Mouse (Mus musculus): Measurements from ENCODE around the gene Napa. TPM values are rescaled to one million over a fixed set of nuclear protein-coding genes. Genes with fewer than 3 reads are reported as not detected.

The Napa gene
- 168 and 178 TPM in 2 replicates for polyA plus RNA-seq (2015; fragmentation: Nextera tagmentation; extraction: Ambion mirVana)

GRCm38 (mm10) chr7:16098021-16099017 is at the start of gene Napa:
Gene Napa (plus strand): TSS chr7:16098458.
- Histone ChIP-seq H3K27me3 (no peaks in the 10 kb centered on the region), H3K4me2 (peak within 1 kb of the TSS; percentile 88), H3K36me3 (no peaks in the 10 kb centered on the region), H3K27ac (peak within 1 kb of the TSS; percentile 86), H3K9ac (peak within 1 kb of the TSS; percentile 99), H3K9me3 (no peaks in the 10 kb centered on the region), H3K4me1 (peaks cover 17% of the 10 kb centered on the region), H3K4me3 (peak within 1 kb of the TSS; percentile 97)
- under 1% methylated on average over 64 of the region's 68 CpGs for WGBS
- ATAC-seq (ENCODE audit: borderline replicate concordance, extremely low read depth, low FRiP score, low TSS enrichment), result peak; percentile 99

GRCm38 (mm10) chr7:16048675-16049575 is 49.3 kb upstream of the Napa start:
- no peaks in the 10 kb centered on the region for H3K27me3 ChIP-seq
- peaks cover 57% of the 10 kb centered on the region for H3K4me1 ChIP-seq
- H3K9ac ChIP-seq, result peak overlapping the region; percentile 75
- 0 out of 2 replicates have a peak, but pooled peaks have one; percentile 1 for ATAC-seq (ENCODE audit: borderline replicate concordance, extremely low read depth, low FRiP score, low TSS enrichment)
- H3K4me2 ChIP-seq, result peak overlapping the region; percentile 73
- WGBS, result 5% methylated on average over 36 of the region's 36 CpGs
- H3K27ac ChIP-seq, result peak overlapping the region; percentile 81
- H3K36me3 ChIP-seq, result no peaks in the 10 kb centered on the region
- H3K9me3 ChIP-seq, result no peaks in the 10 kb centered on the region
- H3K4me3 ChIP-seq, result peak overlapping the region; percentile 83

- Histone ChIP-seq H3K4me3 (peak overlapping the region; percentile 83), H3K9me3 (no peaks in the 10 kb centered on the region), H3K4me1 (peaks cover 51% of the 10 kb centered on the region), H3K4me2 (peak overlapping the region; percentile 73), H3K9ac (peak overlapping the region; percentile 75; the same call in 1 of the 2 replicates), H3K36me3 (no peaks in the 10 kb centered on the region), H3K27ac (no peak overlapping the region), H3K27me3 (no peaks in the 10 kb centered on the region)
- no peak for ATAC-seq (ENCODE audit: borderline replicate concordance, extremely low read depth, low FRiP score, low TSS enrichment)
- whole genome bisulfite sequencing, result 75% methylated on average over 7 of the region's 7 CpGs
Measured at GRCm38 (mm10) chr7:16049576-16049915, 48.7 kb upstream of the Napa start.

- H3K27ac ChIP-seq, result no peak overlapping the region
- no peak overlapping the region for H3K9ac ChIP-seq
- no peak overlapping the region for H3K4me3 ChIP-seq
- no peaks in the 10 kb centered on the region for H3K9me3 ChIP-seq
- no peak overlapping the region for H3K4me2 ChIP-seq
- no peaks in the 10 kb centered on the region for H3K27me3 ChIP-seq
- WGBS, result 85% methylated on average over 3 of the region's 3 CpGs
- no peak for ATAC-seq (ENCODE audit: borderline replicate concordance, extremely low read depth, low FRiP score, low TSS enrichment)
- no peaks in the 10 kb centered on the region for H3K36me3 ChIP-seq
- H3K4me1 ChIP-seq, result peaks cover 40% of the 10 kb centered on the region
Measured at GRCm38 (mm10) chr7:16050600-16050999, 47.7 kb upstream of the Napa start.

- H3K4me2 ChIP-seq, result peak overlapping the region; percentile 89
- peak overlapping the region; percentile 96 for H3K27ac ChIP-seq
Measured at GRCm38 (mm10) chr7:16051883-16052595, 46.2 kb upstream of the Napa start.

GRCm38 (mm10) chr7:16052684-16053083 is 45.6 kb upstream of the Napa start:
- Histone ChIP-seq H3K36me3 (no peaks in the 10 kb centered on the region), H3K27me3 (no peaks in the 10 kb centered on the region), H3K4me2 (peak overlapping the region; percentile 89), H3K9ac (peak overlapping the region; percentile 68), H3K27ac (peak overlapping the region; percentile 96), H3K4me3 (peak overlapping the region; percentile 66), H3K4me1 (peaks cover 32% of the 10 kb centered on the region), H3K9me3 (no peaks in the 10 kb centered on the region)
- WGBS, result under 1% methylated on average over 24 of the region's 24 CpGs
- peak; percentile 82 for ATAC-seq (ENCODE audit: borderline replicate concordance, extremely low read depth, low FRiP score, low TSS enrichment)

More at GRCm38 (mm10) chr7:16051883-16052595, 46.2 kb upstream of the Napa start:
- ATAC-seq (ENCODE audit: borderline replicate concordance, extremely low read depth, low FRiP score, low TSS enrichment), result no peak
- H3K4me3 ChIP-seq, result peak overlapping the region; percentile 66
- WGBS, result 3% methylated on average over 19 of the region's 19 CpGs
- H3K4me1 ChIP-seq, result peaks cover 32% of the 10 kb centered on the region
- H3K27me3 ChIP-seq, result no peaks in the 10 kb centered on the region
- H3K36me3 ChIP-seq, result no peaks in the 10 kb centered on the region
- no peaks in the 10 kb centered on the region for H3K9me3 ChIP-seq
- H3K9ac ChIP-seq, result peak overlapping the region; percentile 68

- no peaks in the 10 kb centered on the region for H3K27me3 ChIP-seq
- H3K27ac ChIP-seq, result peak overlapping the region; percentile 96
- H3K4me3 ChIP-seq, result peak overlapping the region; percentile 66
- H3K9me3 ChIP-seq, result no peaks in the 10 kb centered on the region
- H3K36me3 ChIP-seq, result no peaks in the 10 kb centered on the region
- H3K9ac ChIP-seq, result peak overlapping the region; percentile 7; the same call in 1 of the 2 replicates
- WGBS, result 6% methylated on average over 6 of the region's 6 CpGs
- H3K4me1 ChIP-seq, result peaks cover 32% of the 10 kb centered on the region
- H3K4me2 ChIP-seq, result peak overlapping the region; percentile 89
- no peak for ATAC-seq (ENCODE audit: borderline replicate concordance, extremely low read depth, low FRiP score, low TSS enrichment)
Measured at GRCm38 (mm10) chr7:16053105-16053504, 45.2 kb upstream of the Napa start.

- WGBS, result 67% methylated on average over 4 of the region's 4 CpGs
Measured at GRCm38 (mm10) chr7:16054966-16055365, 43.3 kb upstream of the Napa start.

GRCm38 (mm10) chr7:16055665-16056064 is 42.6 kb upstream of the Napa start:
- H3K9ac ChIP-seq, result no peak overlapping the region
- no peak overlapping the region for H3K4me2 ChIP-seq
- no peak overlapping the region for H3K4me3 ChIP-seq
- no peaks in the 10 kb centered on the region for H3K36me3 ChIP-seq
- ATAC-seq (ENCODE audit: borderline replicate concordance, extremely low read depth, low FRiP score, low TSS enrichment), result no peak
- no peaks in the 10 kb centered on the region for H3K27me3 ChIP-seq
- WGBS, result 81% methylated on average over 6 of the region's 6 CpGs
- peaks cover 14% of the 10 kb centered on the region for H3K4me1 ChIP-seq
- H3K27ac ChIP-seq, result no peak overlapping the region
- H3K9me3 ChIP-seq, result no peaks in the 10 kb centered on the region

More at GRCm38 (mm10) chr7:16054966-16055365, 43.3 kb upstream of the Napa start:
- no peak overlapping the region for H3K27ac ChIP-seq
- H3K4me1 ChIP-seq, result peaks cover 21% of the 10 kb centered on the region
- no peaks in the 10 kb centered on the region for H3K27me3 ChIP-seq
- H3K36me3 ChIP-seq, result no peaks in the 10 kb centered on the region
- no peak overlapping the region for H3K4me2 ChIP-seq
- no peak overlapping the region for H3K9ac ChIP-seq
- no peak overlapping the region for H3K4me3 ChIP-seq
- H3K9me3 ChIP-seq, result no peaks in the 10 kb centered on the region
- no peak for ATAC-seq (ENCODE audit: borderline replicate concordance, extremely low read depth, low FRiP score, low TSS enrichment)

- peaks cover 9% of the 10 kb centered on the region for H3K27me3 ChIP-seq
- 18% methylated on average over 5 of the region's 5 CpGs for WGBS
- H3K4me3 ChIP-seq, result no peak overlapping the region
- no peaks in the 10 kb centered on the region for H3K36me3 ChIP-seq
- no peaks in the 10 kb centered on the region for H3K9me3 ChIP-seq
- 0 out of 2 replicates have a peak overlapping the region, but pooled peaks have one; percentile 18 for H3K27ac ChIP-seq
- no peak overlapping the region for H3K9ac ChIP-seq
- peaks cover 12% of the 10 kb centered on the region for H3K4me1 ChIP-seq
- no peak overlapping the region for H3K4me2 ChIP-seq
- no peak for ATAC-seq (ENCODE audit: borderline replicate concordance, extremely low read depth, low FRiP score, low TSS enrichment)
Measured at GRCm38 (mm10) chr7:16056459-16057135, 41.7 kb upstream of the Napa start.
